15 mouse cellular contexts compared by ENCODE assay signal in the genomic region with DNA sequence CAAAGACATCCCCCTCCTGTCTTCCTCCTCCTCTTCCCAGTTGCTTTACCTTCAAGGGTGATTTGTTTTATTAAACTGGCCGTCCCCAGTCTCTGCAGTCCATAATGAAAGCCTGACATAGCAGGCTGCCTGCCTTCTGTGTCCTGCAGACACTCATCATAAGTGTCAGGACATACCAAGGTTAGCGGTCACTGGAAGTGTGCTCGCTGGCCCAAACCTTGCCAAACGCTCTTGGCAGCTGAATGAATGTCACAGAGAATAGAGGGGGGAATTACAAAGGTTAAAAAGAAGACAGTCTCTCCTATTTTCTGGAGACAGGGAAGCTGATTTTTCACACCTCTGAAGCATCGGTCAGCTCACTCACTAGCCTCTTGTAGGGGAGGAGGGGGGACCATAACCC. TPM values are rescaled to one million over a fixed set of nuclear protein-coding genes. Genes with fewer than 3 reads are reported as not detected.
DNase-seq lines count a peak whose midpoint lies in the region; ATAC-seq and TF ChIP-seq lines count a peak whose summit lies in the region.
"Had no signal": no experiment of that assay in that cellular context is flagged by ENCODE, and none has a peak within 500 bp of the region (broad histone marks: within the 10 kb centered on the region; RNA-seq: fewer than 3 reads in every experiment).

No protein-coding gene starts in this region.

- H3ac ChIP-seq in myocyte (ENCODE audit: control insufficient read depth, insufficient read length): no peak overlapping the region

- 44% methylated on average over 5 of the region's 5 CpGs for WGBS in forebrain, embryonic 10.5 days
- 25% methylated on average over 5 of the region's 5 CpGs for WGBS in forebrain, embryonic 16.5 days
- 20% methylated on average over 5 of the region's 5 CpGs for WGBS in midbrain, embryonic 11.5 days
- 43% methylated on average over 5 of the region's 5 CpGs for WGBS in midbrain, postnatal 0 days
- 42% methylated on average over 5 of the region's 5 CpGs for WGBS in heart, embryonic 12.5 days

- no peaks in the 10 kb centered on the region for H3K9me3 ChIP-seq in forebrain, embryonic 10.5 days
- no peaks in the 10 kb centered on the region for H3K9me3 ChIP-seq in forebrain, embryonic 16.5 days (ENCODE audit: control insufficient read depth, low read length)
- H3K9me3 ChIP-seq in midbrain, embryonic 11.5 days (ENCODE audit: control insufficient read depth, low read length): no peaks in the 10 kb centered on the region
- no peaks in the 10 kb centered on the region for H3K9me3 ChIP-seq in midbrain, postnatal 0 days (ENCODE audit: low read length)
- no peaks in the 10 kb centered on the region for H3K9me3 ChIP-seq in heart, embryonic 12.5 days (replicated peaks)
- H3K9me3 ChIP-seq: megakaryocyte, embryonic 14.5 days had no signal

- H3K36me3 ChIP-seq in forebrain, embryonic 10.5 days (replicated peaks): no peaks in the 10 kb centered on the region
- no peaks in the 10 kb centered on the region for H3K36me3 ChIP-seq in forebrain, embryonic 16.5 days (ENCODE audit: control insufficient read depth, insufficient read depth)
- H3K36me3 ChIP-seq in midbrain, embryonic 11.5 days (ENCODE audit: control insufficient read depth, insufficient read depth, low read length): no peaks in the 10 kb centered on the region
- no peaks in the 10 kb centered on the region for H3K36me3 ChIP-seq in midbrain, postnatal 0 days (ENCODE audit: insufficient read depth, low read length)
- peaks cover 28% of the 10 kb centered on the region for H3K36me3 ChIP-seq in heart, embryonic 12.5 days
- H3K36me3 ChIP-seq in myocyte (ENCODE audit: control insufficient read depth, insufficient read depth): no peaks in the 10 kb centered on the region

- no peak overlapping the region for H3K4me3 ChIP-seq in forebrain, embryonic 10.5 days
- H3K4me3 ChIP-seq in forebrain, embryonic 16.5 days (replicated peaks; ENCODE audit: low read length): no peak overlapping the region
- no peak overlapping the region for H3K4me3 ChIP-seq in midbrain, embryonic 11.5 days (ENCODE audit: low read depth, low read length)
- H3K4me3 ChIP-seq in midbrain, postnatal 0 days (ENCODE audit: low read depth, low read length): no peak overlapping the region
- no peak overlapping the region for H3K4me3 ChIP-seq in heart, embryonic 12.5 days
- H3K4me3 ChIP-seq in myocyte: no peak overlapping the region
- H3K4me3 ChIP-seq: erythroblast, embryonic 14.5 days; gastrocnemius, adult 2 months; megakaryocyte, embryonic 14.5 days had no signal

- no peak overlapping the region for H3K9ac ChIP-seq in forebrain, embryonic 16.5 days (replicated peaks; ENCODE audit: low read depth, low read length)
- H3K9ac ChIP-seq in midbrain, embryonic 11.5 days (ENCODE audit: low read length): no peak overlapping the region
- H3K9ac ChIP-seq in midbrain, postnatal 0 days (replicated peaks; ENCODE audit: low read length, poor library complexity, severe bottlenecking): no peak overlapping the region
- H3K9ac ChIP-seq in heart, embryonic 12.5 days: peak overlapping the region; percentile 54; the same call in 1 of the 2 replicates

- no peak for DNase-seq in forebrain, embryonic 10.5 days (ENCODE audit: extremely low spot score, low spot score)
- peak; percentile 86 for DNase-seq in midbrain, embryonic 11.5 days (ENCODE audit: low spot score, missing footprints)
- no peak for DNase-seq in midbrain, postnatal 0 days (ENCODE audit: low spot score)
- DNase-seq in lung, postnatal 25 days (ENCODE audit: low spot score): no peak
- DNase-seq: B cell, adult 2 months; cerebellum, adult 9-11 months; gastrocnemius, adult 2 months had no signal

- H3K4me2 ChIP-seq in forebrain, embryonic 16.5 days (ENCODE audit: low read length): no peak overlapping the region
- H3K4me2 ChIP-seq in midbrain, embryonic 11.5 days: no peak overlapping the region
- no peak overlapping the region for H3K4me2 ChIP-seq in midbrain, postnatal 0 days (ENCODE audit: low read depth, low read length, poor library complexity, severe bottlenecking)
- peak overlapping the region; percentile 6; the same call in 1 of the 2 replicates for H3K4me2 ChIP-seq in heart, embryonic 12.5 days
- H3K4me2 ChIP-seq in myocyte (ENCODE audit: low read depth): peak overlapping the region; percentile 45
- H3K4me2 ChIP-seq: liver, embryonic 11.5 days had no signal

- ATAC-seq in forebrain, embryonic 16.5 days: no peak
- ATAC-seq in midbrain, embryonic 11.5 days (ENCODE audit: low FRiP score): no peak
- ATAC-seq in midbrain, postnatal 0 days (ENCODE audit: low FRiP score): no peak
- 0 out of 2 replicates have a peak, but pooled peaks have one; percentile 30 for ATAC-seq in heart, embryonic 12.5 days (ENCODE audit: insufficient number of reproducible peaks, low FRiP score)
- ATAC-seq in frontal cortex, adult (ENCODE audit: low TSS enrichment): no peak
- ATAC-seq: intestine, postnatal 0 days had no signal

- H3K4me1 ChIP-seq in forebrain, embryonic 10.5 days: peaks cover 62% of the 10 kb centered on the region
- H3K4me1 ChIP-seq in forebrain, embryonic 16.5 days (replicated peaks; ENCODE audit: control insufficient read depth, insufficient read depth, low read length): peaks cover 12% of the 10 kb centered on the region
- H3K4me1 ChIP-seq in midbrain, embryonic 11.5 days (ENCODE audit: control insufficient read depth, insufficient read depth, low read length): peaks cover 56% of the 10 kb centered on the region
- H3K4me1 ChIP-seq in midbrain, postnatal 0 days (ENCODE audit: insufficient read depth, low read length): no peaks in the 10 kb centered on the region; the same call in 1 of the 2 replicates
- peaks cover 69% of the 10 kb centered on the region for H3K4me1 ChIP-seq in heart, embryonic 12.5 days (replicated peaks)
- H3K4me1 ChIP-seq: megakaryocyte, embryonic 14.5 days had no signal

- H3K79me2 ChIP-seq in myocyte (ENCODE audit: control insufficient read depth, insufficient read depth): no peaks in the 10 kb centered on the region

- no peak for TF ChIP-seq CTCF in midbrain, postnatal 0 days (IDR thresholded peaks at IDR 0.05)

- H3K27me3 ChIP-seq in forebrain, embryonic 10.5 days (ENCODE audit: poor library complexity, severe bottlenecking): peaks cover 37% of the 10 kb centered on the region
- H3K27me3 ChIP-seq in forebrain, embryonic 16.5 days (replicated peaks; ENCODE audit: control insufficient read depth, insufficient read depth, low read length): no peaks in the 10 kb centered on the region; the same call in 1 of the 2 replicates
- H3K27me3 ChIP-seq in midbrain, embryonic 11.5 days (ENCODE audit: control insufficient read depth, insufficient read depth, low read length): no peaks in the 10 kb centered on the region
- no peaks in the 10 kb centered on the region for H3K27me3 ChIP-seq in midbrain, postnatal 0 days (ENCODE audit: insufficient read depth, low read length)
- no peaks in the 10 kb centered on the region for H3K27me3 ChIP-seq in heart, embryonic 12.5 days (replicated peaks)
- H3K27me3 ChIP-seq in myocyte (ENCODE audit: control insufficient read depth, insufficient read depth, insufficient read length): no peaks in the 10 kb centered on the region
- H3K27me3 ChIP-seq: megakaryocyte, embryonic 14.5 days had no signal

- peak overlapping the region; percentile 48 for H3K27ac ChIP-seq in forebrain, embryonic 10.5 days
- H3K27ac ChIP-seq in forebrain, embryonic 16.5 days (ENCODE audit: low read length): no peak overlapping the region
- peak overlapping the region; percentile 30; the same call in 1 of the 2 replicates for H3K27ac ChIP-seq in midbrain, embryonic 11.5 days (ENCODE audit: low read depth, low read length)
- no peak overlapping the region for H3K27ac ChIP-seq in midbrain, postnatal 0 days (ENCODE audit: low read depth, low read length)
- H3K27ac ChIP-seq in heart, embryonic 12.5 days (ENCODE audit: poor library complexity, severe bottlenecking): peak overlapping the region; percentile 98
- H3K27ac ChIP-seq: gastrocnemius, adult 2 months had no signal

- no peak for TF ChIP-seq POLR2A in myocyte (IDR thresholded peaks at IDR 0.05; ENCODE audit: insufficient read length, low read depth)

TF ChIP-seq in myocyte, 11 proteins besides CTCF, POLR2A, EP300 and RAD21:
- TF ChIP-seq CEBPB (IDR thresholded peaks at IDR 0.05; ENCODE audit: insufficient read depth, poor library complexity, severe bottlenecking): no peak
- TF ChIP-seq TCF3 (IDR thresholded peaks at IDR 0.05; ENCODE audit: insufficient read length, low read depth): no peak
- TF ChIP-seq POLR2AphosphoS2 (IDR thresholded peaks at IDR 0.05; ENCODE audit: insufficient read length, low read depth): no peak
- no peak for TF ChIP-seq E2F4 (IDR thresholded peaks at IDR 0.05; ENCODE audit: insufficient read depth)
- no peak for TF ChIP-seq MYOD1 (IDR thresholded peaks at IDR 0.05; ENCODE audit: control insufficient read depth in 1 of 3, insufficient read length in 2 of 3, low read depth in 2 of 3)

RNA-seq across cellular contexts. Expression of gene Prox1, which starts 42.6 kb away (rescaled TPM):
- polyA plus RNA-seq in forebrain, embryonic 10.5 days (2016; fragmentation: Nextera tagmentation; extraction: Ambion mirVana): 3.1 and 3.8 TPM in 2 replicates
- polyA plus RNA-seq in forebrain, embryonic 16.5 days (2015; fragmentation: Nextera tagmentation; extraction: Ambion mirVana): 8.1 and 9.4 TPM in 2 replicates
- 8.3 TPM in 2 replicates for polyA plus RNA-seq in midbrain, embryonic 11.5 days (2014; fragmentation: Nextera tagmentation; extraction: Ambion mirVana)
- 11.1 and 16.0 TPM in 2 replicates for total RNA-seq in midbrain, postnatal 0 days (2014; rRNA removed)
- 6.0 and 11.9 TPM in 2 replicates for polyA plus RNA-seq in midbrain, postnatal 0 days (2015; fragmentation: Nextera tagmentation; extraction: Ambion mirVana)
- 26.5 and 29.6 TPM in 2 replicates for polyA plus RNA-seq in heart, embryonic 12.5 days (2016; fragmentation: Nextera tagmentation; extraction: Ambion mirVana)
- 0.13 TPM for polyA plus RNA-seq in myocyte (2012; fragmentation: generic; extraction: Trizol)

Comparison
In these comparisons a context has a peak if more than half of its experiments do, and no peak if none do; other contexts are left out.
1. H3K27ac ChIP-seq: peak in forebrain, embryonic 10.5 days (single experiment), midbrain, embryonic 11.5 days (single experiment) and heart, embryonic 12.5 days (single experiment); none in forebrain, embryonic 16.5 days (single experiment) and midbrain, postnatal 0 days (single experiment).
2. H3K4me2 ChIP-seq: peak in heart, embryonic 12.5 days (single experiment) and myocyte (single experiment); none in forebrain, embryonic 16.5 days (single experiment), midbrain, embryonic 11.5 days (single experiment) and midbrain, postnatal 0 days (single experiment).